Mouse (Mus musculus) embryo, embryonic 11 days (tissue): ENCODE measurements at regions not wholly inside any gene's neighbourhood (a gene's known extent, or its start where the extent isn't known, plus 50 kb on each side); places are given as distances from the start of the nearest gene placed in this dataset.

Experiments used
- DNase-seq: peaks from one replicate; pipeline ENCODE4 v3.0.0-alpha.2; 2015

DNA sequence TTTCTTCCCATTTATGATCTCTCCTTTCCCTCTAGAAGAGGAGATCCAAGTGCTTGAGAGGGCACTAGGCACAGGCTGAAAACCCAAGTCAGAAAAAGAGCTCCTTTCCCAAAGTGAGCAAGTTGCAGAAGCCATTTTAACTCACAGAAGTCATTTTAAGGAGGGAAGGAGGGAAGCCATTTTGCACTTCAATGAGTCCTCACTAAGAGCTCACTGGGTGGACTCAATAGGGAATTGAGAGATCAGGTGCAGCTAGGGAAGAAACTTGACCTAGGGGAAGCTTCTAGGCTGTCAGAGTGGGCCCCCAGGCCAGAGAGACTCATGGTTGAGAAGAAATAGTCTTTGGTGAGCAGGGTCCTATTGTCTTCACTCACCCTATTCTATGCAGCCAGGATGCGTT lies 363.5 kb upstream of the Nrp1 start:
- no peak for DNase-seq

DNA sequence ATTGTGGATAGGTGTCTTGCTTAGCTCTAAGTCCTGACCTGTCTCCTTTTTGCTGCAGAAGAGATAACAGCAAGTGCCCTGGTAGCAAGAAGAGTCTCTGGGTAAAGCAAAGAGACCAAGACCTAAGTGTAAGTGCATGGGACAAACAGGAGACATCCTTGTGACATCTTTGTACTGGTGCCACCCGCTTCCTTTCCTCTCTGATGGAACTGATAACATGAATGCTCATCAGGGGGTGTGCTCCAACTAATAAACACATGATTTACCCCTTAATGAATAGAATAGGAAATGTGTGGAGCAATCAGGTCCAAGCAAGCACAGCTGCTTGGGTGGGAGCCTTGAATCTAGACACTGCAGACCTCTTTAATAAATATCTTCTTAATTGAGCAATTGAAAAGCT lies 362.9 kb upstream of the Nrp1 start:
- no peak for DNase-seq

DNA sequence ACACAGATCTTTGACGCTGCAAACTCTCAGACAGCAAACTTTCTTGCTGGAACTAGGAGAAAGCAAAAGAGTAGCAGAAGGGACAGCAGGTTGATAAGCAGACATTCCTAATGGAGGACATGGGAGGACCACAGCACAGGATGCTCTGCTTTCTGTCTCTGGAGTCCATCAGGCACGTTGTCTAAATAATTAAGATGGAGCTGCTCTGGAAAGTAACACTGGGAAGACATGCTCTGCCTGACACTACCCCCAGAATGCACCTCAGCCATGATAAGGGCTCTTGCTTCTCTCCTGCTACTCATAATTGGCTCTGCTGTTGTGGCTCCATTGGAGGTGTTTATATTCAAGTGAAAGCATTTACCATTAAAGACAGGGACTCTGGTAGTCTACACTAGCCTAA lies 356.0 kb upstream of the Nrp1 start:
- no peak for DNase-seq

DNA sequence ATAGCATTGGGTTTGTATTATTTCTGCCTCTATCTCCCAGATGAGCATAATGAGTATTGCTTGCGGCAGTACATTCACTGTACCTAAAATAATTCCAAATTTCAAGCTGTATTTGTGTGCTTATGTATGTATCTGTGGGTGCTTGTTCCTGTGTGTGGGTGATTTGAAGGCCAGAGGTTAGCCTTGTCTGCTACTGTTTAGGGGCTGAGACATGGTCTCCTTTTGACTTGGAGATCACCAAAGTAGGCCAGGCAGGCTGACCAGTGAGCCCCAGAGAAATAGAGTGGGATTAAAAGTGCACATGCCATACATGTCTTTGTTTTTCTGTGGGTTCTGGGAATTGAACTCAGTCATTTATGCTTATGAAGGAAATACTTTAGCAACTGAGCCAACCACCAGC lies 355.6 kb upstream of the Nrp1 start:
- DNase-seq, result no peak

DNA sequence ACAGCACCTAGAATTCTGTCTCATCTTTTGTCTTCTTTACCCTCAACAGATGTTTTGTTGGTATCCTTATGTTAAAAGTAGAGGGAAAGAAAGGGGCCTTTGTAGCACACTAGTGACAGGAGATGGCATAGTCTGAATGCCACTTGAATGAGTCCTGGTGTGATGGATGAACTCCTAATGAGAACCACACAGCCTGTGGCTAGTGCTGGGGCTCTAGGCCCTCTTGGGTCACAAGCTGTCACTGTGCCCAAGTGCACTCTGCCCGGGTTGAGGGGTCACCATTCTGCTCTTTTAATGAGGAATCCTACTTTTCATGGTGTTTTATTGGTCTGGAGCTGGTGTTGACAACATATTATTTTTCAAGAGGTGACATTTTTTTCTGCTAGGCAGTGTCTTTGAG lies 355.0 kb upstream of the Nrp1 start:
- DNase-seq, result no peak

DNA sequence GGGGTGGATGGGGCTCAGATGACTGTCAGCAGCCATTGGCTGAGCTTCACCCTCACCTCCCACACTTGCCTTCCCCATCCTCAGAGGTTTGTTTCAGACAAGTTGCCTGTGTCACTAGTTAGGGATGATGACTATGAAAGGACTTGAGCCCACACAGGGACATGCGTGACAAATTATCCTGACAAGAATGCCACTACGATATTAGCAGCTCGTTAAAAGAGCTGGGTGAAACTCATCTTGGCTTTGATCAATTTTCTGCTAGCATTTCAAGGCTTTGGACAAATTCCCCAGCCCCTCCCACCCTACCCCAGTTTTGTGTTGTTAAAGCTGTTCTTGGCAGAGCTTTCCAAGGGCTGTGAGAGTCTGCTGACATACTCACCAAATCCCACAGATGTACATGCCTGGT lies 354.5 kb upstream of the Nrp1 start:
- DNase-seq, result no peak

DNA sequence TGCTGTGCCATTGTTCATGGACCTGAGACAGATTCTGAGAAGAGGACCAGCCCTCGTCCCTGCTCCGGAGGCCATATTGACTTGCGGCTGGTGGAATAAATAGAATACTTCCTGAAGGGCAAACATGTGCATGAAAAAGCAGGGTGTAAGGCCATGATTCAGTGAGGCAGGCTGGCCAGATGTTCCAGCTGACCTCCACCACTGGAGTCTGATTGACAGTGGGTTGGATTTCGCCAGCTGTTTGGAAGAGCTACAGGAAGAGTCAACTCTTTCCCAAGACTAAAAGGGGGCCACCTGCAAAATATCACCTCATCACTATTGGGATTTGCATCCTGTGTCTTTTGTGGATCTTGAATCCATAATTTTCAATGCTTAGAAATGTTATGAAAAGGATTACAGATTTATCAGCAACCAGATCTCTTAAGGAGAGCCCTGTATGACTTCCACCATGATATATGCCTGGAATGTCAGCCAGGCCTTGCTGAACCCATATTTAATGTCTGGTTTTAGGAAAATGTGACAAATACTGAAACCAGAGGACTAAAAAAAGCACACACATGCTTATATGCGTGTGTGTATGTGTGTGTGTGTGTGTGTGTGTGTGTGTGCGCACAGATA lies 348.9 kb upstream of the Nrp1 start:
- DNase-seq, result no peak

DNA sequence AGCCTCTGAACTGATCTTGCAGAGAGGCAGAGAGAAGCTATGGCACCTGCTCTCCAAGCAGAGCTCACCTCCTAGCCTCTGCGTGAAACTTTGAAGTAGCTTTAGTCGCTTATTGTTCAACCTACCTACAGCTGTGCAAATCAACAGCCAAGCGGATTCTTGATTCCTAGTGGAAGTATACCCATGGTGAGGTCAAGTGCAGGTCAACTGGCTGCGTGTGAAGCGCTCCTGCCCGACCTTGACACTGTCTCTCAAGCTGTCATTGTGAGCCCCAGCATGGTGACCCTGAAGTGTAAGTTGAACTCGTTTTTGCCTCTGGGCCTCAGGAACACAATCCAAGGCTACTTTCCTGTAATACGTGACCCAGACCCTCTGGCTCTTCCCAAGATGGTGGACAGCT lies 341.2 kb upstream of the Nrp1 start:
- no peak for DNase-seq

DNA sequence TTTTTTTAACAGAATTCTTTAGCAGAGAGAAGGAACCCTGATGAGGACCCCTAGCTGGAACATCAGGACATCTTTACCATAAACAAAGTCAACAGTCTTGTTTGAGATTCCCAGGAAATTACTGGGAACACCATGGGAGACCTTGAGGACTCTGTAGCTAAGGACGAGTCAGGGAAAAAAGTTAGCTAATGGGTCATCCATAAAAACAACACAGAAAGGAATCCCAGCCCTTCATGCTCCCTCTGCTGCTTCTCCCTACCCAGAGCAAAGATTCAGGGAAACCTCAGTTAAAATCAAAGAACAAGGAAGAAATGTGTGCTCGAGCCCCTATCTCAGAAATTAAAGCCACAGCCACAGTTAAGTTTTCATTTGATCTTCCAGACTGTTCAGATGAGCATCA lies 334.7 kb upstream of the Nrp1 start:
- DNase-seq, result no peak

DNA sequence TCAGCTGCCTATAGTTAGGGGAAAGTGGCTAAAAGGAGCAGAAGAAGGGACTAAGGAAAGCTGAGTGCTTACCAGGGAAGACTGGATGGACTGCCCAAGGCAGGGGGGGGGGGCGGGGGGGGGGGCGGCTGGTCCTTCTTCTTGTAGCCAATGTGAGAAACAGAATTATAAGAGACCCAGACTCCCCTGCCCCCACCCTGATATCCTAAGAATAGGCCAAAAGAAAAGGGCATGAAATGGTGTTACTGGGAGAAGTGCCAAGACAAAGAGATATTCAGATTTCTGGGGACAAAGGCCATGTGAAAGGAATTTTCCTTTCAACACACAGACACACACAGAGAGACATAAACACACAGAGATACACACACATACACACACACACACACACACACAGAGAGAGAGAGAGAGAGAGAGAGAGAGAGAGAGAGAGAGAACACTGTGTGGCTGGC lies 333.6 kb upstream of the Nrp1 start:
- DNase-seq, result peak; percentile 44

DNA sequence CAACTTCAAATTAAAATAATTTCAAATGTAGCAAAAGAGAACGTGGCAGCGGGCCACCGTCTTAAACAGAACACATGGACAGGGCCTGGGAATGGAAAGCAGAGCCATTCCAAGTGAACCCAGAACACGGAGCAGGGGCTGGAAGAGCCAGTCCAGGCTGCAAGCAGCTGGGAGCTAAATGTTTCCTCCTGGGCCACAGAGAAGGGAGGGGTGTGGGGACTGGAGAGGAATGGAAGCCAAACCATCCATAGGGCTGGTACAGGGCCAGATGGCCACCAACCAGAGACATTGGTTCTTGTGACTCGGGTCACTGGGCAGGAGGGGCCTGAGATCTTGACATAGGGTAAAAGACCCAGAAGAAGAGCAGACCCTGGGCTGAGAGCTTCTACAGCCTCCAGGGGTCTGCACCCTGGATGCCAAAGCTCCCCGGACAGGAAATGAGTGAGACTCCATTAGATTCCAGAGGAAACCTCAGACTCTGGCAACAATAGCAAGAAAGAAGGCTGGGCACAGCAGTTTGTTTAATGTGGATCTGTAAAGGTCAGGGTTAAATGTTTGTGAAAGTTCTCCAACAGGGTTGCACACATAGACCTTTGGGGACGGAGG lies 333.1 kb upstream of the Nrp1 start:
- peak; percentile 57 for DNase-seq

DNA sequence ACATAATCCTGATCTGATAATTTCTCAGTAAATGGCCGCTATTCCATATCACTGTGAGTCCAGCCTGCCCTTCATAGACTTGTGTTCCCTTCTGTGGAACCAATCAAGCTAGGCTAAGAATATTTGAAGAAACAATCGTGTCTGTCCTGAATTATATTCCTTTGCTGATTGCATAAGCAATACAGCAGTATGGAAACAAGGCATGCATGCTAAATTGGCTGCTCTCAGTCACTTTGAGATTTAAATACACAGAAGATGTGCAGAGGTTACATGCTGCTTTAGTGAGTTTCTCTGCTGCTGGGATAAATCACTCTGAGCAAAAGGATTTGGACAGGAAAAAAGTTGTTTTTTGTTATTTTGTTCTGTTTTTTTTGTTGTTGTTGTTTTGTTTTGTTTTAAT lies 331.4 kb upstream of the Nrp1 start:
- no peak for DNase-seq

DNA sequence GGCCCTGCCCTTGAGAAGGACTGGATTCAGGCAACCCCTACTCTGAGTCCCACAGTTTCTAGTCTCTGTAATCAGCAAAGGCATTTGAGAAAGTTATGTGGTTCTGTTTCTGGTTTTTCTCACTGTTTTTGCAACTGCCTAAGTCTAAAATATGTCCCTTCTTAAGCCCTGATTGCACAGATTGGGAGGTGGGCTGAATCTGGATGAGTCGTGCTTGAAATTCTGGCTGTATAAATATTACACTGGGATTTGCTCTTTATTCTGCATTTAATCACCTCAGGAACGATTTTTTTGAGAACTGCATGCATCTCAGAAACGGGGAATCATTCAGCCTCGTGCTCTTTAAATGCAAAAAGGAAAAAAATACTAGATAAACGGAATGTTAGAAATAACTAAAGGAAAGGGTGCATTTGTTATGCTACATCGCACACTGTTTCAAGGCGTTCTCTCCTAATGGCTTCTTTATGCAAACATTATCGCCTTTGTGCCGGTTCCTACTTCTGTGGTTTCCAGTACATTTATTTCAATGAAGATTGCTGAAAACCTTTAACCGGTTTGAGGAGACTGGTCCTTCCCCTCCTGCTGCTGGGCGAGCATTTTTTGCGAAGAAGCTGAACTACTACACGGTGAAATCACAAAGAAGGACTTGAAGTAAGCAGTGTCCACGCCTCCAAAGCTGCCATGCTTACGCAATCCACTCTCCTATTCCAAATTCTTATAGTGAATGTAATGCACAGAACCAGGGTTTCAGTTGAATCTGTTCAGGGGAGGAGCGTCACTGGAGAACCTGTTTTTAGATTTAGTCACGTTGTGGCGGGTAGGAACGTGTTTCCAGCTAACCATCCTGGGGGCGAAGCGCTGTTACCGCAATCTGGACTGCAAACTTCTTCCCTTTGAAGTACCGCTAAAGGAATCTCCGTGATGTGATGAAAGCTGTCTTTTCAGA lies 327.8 kb upstream of the Nrp1 start:
- no peak for DNase-seq

DNA sequence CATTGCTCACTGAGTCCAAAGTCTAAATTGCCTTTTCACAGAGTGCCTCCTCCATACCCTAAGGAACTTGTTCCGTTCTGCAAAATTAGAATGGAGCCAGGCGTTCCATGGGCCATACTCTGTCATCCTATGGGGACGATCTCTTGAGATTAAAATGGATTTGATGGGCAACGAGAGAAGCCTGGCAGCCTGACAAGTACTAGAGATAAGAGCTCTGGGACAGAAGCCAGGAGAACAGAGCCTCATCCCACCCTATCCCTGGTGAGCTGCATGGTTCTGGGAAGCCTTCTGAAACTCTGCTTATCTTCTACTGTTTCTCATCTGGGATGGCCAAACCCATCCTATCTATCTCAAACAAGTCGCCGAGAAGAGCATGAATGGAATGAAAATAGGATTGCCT lies 324.3 kb upstream of the Nrp1 start:
- no peak for DNase-seq

DNA sequence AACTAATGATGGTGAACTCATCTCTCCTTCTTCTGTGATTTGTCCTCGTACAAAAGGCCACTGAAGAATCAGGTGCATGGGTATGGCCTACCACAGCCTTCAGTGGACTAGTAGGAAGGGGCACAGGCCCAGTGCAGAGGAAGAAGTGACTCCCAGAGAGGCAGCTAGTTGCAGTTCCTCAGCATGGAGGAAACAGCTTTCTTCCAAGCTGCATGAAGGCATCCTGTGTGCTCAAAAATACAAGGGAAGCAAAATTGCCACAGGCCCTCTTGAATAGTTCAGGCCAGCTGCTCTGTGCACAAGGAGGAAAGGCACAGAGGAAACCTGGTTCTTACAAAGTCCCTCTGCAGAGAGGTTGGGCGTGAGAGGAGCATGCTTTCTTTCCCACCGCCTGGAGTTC lies 322.7 kb upstream of the Nrp1 start:
- no peak for DNase-seq

DNA sequence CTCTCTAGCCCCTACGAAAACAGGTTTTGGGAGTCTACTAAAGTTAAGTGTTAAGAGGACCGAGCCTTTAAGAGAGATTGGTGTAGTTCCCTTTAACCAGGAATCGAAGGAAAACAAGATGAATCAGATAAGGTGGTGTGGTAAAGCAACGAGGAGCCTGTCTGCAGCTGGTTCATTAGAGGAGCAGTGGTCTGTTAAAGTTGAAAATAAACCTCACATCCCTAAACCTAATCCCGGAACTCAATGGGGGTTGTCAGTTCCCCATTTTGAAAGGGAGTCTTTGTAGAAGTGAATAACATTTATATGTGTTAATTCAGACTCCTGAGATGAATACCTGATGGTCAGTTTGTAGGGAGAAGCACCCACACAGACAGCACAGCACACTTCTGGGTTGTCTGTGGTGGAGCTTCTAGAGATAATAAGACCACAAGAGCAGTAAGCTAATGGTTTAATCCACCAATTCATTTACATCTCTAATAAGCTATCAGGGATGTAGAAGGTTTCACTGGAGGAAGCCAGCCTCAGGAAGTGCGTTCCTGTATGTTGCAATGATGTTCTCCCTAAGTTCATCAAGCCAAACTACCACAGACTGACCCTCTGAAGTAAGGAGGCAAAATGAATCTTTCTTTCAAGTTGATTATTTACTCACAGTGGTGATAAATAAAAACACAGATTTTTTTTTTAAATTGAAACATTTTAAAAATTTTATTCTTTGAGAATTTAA lies 318.9 kb upstream of the Nrp1 start:
- no peak for DNase-seq

DNA sequence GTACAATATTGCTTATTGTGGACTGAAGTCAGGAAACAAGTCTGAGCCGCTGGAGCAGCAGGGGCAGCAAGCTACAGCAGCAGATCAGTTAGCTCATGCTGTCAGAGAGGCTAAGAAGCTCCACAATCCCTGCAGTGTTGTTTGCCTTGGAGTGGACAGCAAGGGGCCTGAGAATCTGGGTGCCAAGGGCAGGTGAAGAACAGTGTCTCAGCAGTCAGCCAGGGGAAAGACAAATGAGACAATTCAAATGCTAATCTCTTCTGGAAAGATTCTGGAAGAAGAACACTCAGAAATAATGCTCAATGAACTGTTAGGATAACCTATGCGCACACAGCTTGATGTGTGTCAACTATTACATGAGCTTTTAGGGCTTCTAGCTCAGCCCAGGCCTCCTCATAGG lies 315.5 kb upstream of the Nrp1 start:
- DNase-seq, result no peak

DNA sequence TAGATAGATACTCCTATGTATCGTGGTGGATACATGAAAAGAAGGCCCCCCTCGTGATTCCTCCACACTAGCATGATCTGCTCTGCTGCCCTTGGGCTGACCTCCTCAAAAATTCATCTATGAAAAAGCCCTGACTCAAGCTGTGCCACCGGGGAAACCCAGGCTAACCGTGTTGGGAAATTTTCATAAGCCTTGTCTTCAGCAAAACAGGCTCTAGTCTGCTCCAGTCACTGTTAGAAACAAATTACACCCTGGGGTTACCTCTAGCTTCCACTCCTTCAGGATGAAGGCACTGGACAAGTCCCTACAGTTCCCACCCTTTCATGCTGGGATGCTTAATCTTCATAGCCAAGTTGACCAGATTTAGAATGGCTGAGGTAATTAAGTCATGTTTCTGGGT lies 315.0 kb upstream of the Nrp1 start:
- DNase-seq, result no peak

DNA sequence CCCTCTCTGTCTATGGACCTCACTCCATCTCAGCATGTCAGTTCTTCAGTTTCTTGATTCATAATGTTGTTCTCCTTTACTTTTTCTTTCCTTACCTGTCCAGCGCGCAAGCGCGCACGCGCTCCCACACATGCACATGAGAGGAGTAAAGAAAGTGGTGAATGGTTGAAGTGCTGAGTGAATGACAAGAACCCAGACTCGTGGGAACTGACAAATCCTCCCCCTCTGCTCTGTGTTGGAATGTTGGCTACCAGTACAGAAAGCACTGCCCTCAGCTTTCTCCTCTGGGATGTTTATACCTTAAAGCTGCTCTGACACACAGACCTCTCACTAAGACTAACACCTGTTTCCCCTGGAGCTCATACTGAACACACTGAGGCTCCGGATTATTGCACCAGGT lies 302.2 kb upstream of the Nrp1 start:
- DNase-seq, result no peak

DNA sequence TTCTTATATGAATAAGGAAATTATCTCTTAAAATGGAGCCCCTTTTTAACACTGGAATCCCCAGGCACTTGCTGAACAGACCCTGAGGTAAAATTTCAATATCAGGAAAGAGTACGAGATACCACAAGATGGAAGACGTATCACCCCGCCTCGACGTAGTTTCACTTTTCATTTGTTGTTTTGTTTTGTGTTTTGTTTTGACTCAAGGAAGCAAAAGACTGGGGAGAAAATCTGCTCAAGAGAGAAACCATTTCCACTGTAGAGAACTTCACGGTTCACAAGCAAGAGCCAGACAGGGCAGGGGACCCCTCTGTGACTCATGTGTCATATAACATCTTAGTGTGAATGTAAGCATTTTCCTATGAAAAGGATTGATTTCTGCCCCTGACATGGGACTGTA lies 300.6 kb upstream of the Nrp1 start:
- no peak for DNase-seq

DNA sequence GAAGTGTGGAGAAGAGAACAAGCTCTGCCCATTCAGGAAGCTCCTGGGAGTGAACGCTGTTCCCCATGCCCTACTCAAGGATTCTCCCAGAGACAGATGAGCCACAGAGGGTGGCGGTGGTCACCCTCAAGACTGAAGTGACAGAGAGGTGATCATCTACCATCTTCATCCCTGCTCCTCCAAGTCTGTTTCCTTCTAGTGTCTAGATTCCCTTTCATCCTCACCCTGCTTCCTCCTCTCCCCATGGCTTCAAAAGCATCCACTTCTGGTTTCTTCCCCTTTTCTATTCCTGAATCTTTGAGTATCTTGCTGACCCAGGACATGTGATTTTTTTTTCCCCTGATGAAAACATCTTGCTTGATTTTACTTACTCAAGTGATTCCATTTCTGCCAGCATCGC lies 298.6 kb upstream of the Nrp1 start:
- no peak for DNase-seq

DNA sequence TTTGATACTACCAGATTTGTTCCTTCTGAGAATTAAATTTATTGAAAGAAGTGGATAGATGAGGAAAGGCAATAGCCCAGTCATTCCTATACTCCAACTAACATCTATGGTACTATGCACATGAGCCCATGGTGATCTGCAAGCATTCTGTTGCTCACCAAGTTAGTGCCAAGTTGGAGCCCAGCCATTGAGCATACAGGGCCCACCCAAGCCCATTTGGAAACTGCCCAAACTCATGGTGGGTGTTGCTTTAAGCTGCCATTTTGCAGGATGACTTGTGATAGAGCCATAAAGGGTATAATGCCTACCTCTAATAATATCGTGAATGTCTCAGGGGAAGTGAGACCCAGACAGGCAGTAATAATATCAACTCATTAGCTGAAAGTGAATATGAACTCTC lies 294.2 kb upstream of the Nrp1 start:
- no peak for DNase-seq

DNA sequence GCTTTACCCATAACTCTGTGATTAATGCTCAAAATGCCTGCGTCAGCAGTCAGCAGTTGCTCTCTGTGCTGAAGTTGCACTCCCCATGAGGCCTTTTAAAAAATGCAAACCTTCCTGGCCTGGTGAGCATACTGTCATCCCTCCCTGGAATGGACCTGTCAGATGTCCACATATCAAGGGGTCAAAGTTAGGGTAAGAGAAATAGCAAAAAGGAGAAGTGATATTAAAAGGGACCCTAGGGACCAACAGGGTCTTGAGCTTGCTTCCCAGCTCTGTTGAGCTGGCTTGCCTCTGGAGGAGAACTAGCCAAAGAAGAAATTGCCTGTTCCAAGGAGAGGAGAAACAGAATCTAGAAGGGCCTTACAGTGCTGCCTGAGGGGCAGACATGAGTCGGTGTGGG lies 293.3 kb upstream of the Nrp1 start:
- no peak for DNase-seq
